Mouse (Mus musculus) myocyte (in vitro differentiated cells): Measurements from ENCODE around the gene Pwwp2b. TPM values are rescaled to one million over a fixed set of nuclear protein-coding genes. Genes with fewer than 3 reads are reported as not detected.

Source experiments
- H3K27me3 ChIP-seq: one replicate; pipeline ENCODE4 v1.6.1; 2011; ENCODE audit not compliant: control insufficient read depth, insufficient read depth, insufficient read length
- H3K36me3 ChIP-seq: one replicate; pipeline ENCODE4 v1.6.1; 2011; ENCODE audit not compliant: control insufficient read depth, insufficient read depth
- H3K4me2 ChIP-seq: one replicate; pipeline ENCODE4 v1.6.1; 2011; ENCODE audit warnings: low read depth, control low read depth
- H3K4me3 ChIP-seq: one replicate; pipeline ENCODE4 v1.5.1; 2011; ENCODE audit warnings: mild to moderate bottlenecking, control low read depth, moderate library complexity
- H3K79me2 ChIP-seq: one replicate; pipeline ENCODE4 v1.6.1; 2011; ENCODE audit not compliant: control insufficient read depth, insufficient read depth
- H3ac ChIP-seq: one replicate; pipeline ENCODE4 v1.6.1; 2011; ENCODE audit not compliant: control insufficient read depth, insufficient read length
- CEBPB ChIP-seq: IDR thresholded peaks from 2 replicates; pipeline ENCODE4 v1.6.1; 2011; ENCODE audit warnings: mild to moderate bottlenecking, moderate library complexity; ENCODE audit not compliant: poor library complexity, insufficient read depth, severe bottlenecking
- E2F4 ChIP-seq: IDR thresholded peaks from one replicate; pipeline ENCODE4 v1.6.1; 2011; ENCODE audit warnings: mild to moderate bottlenecking, control low read depth, moderate library complexity; ENCODE audit not compliant: insufficient read depth
- MAX ChIP-seq: IDR thresholded peaks from one replicate; pipeline ENCODE4 v1.6.1; 2011; ENCODE audit warnings: low read depth, mild to moderate bottlenecking, control low read depth
- MYOD1 ChIP-seq, 3 experiments: IDR thresholded peaks; one replicate each; pipeline ENCODE4 v1.6.1; 2011; ENCODE audit warnings: control low read depth in 2 of 3, low read depth in 2 of 3, mild to moderate bottlenecking in 2 of 3, moderate library complexity in 1 of 3; ENCODE audit not compliant: insufficient read length in 2 of 3, control insufficient read depth in 1 of 3
- MYOG ChIP-seq, 3 experiments: IDR thresholded peaks; one replicate each; pipeline ENCODE4 v1.6.1; 2011; ENCODE audit warnings: control low read depth in 2 of 3, low read depth in 2 of 3, mild to moderate bottlenecking in 2 of 3; ENCODE audit not compliant: insufficient read length in 2 of 3, control insufficient read depth in 1 of 3, insufficient read depth in 1 of 3
- POLR2A ChIP-seq: IDR thresholded peaks from one replicate; pipeline ENCODE4 v1.6.1; 2011; ENCODE audit warnings: low read depth, mild to moderate bottlenecking, control low read depth, moderate library complexity; ENCODE audit not compliant: insufficient read length
- POLR2AphosphoS2 ChIP-seq: IDR thresholded peaks from one replicate; pipeline ENCODE4 v1.6.1; 2011; ENCODE audit warnings: low read depth, control low read depth; ENCODE audit not compliant: insufficient read length
- REST ChIP-seq: IDR thresholded peaks from one replicate; pipeline ENCODE4 v1.6.1; 2011; ENCODE audit warnings: mild to moderate bottlenecking, control low read depth, moderate library complexity; ENCODE audit not compliant: insufficient read depth, insufficient read length
- SRF ChIP-seq: IDR thresholded peaks from one replicate; pipeline ENCODE4 v1.6.1; 2011; ENCODE audit warnings: low read depth; ENCODE audit not compliant: control insufficient read depth, insufficient read length
- TCF12 ChIP-seq: IDR thresholded peaks from one replicate; pipeline ENCODE4 v1.6.1; 2011; ENCODE audit warnings: mild to moderate bottlenecking, control low read depth; ENCODE audit not compliant: poor library complexity, insufficient read depth, severe bottlenecking
- TCF3 ChIP-seq: IDR thresholded peaks from one replicate; pipeline ENCODE4 v1.6.1; 2011; ENCODE audit warnings: low read depth, control low read depth; ENCODE audit not compliant: insufficient read length
- USF1 ChIP-seq: IDR thresholded peaks from one replicate; pipeline ENCODE4 v1.6.1; 2011; ENCODE audit warnings: low read depth, mild to moderate bottlenecking, control low read depth, moderate library complexity
- polyA plus RNA-seq: library from polyadenylated mRNA; unstranded; fragments of >200 nt; fragmentation: generic; extraction: Trizol; gene quantifications from one replicate; pipeline ENCODE4 v1.2.1, GENCODE M21; 2012; ENCODE audit warnings: missing spikeins

Gene Pwwp2b
- polyA plus RNA-seq, 1 experiment = 9.6 TPM

DNA sequence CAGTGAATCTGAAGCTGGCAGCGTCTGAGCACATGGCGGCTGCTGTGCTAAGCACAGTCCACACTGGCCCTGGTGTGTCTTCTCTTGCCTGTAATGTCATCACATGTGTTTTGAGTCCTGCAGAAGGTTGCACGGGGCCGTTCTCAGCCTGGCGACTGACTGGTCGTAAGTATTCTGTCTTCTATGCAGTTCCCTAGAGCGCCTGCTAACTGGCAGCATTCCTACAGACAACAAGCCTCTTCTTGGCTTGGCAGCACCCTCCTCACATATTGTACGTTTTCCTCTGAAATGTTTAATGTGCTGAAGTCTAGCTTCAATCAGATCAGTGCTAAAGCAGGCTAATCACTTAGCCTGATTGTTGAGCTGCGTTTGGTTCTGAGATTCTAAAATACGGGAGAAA, 27.3 kb downstream of the Pwwp2b start:
- no peak overlapping the region for H3K4me3 ChIP-seq
- H3K27me3 ChIP-seq = no peaks in the 10 kb centered on the region
- no peaks in the 10 kb centered on the region for H3K79me2 ChIP-seq
- H3ac ChIP-seq = no peak overlapping the region
- H3K36me3 ChIP-seq = no peaks in the 10 kb centered on the region
- TF ChIP-seq MYOG (IDR thresholded peaks at IDR 0.05; ENCODE audit: control insufficient read depth in 1 of 3, insufficient read depth in 1 of 3, insufficient read length in 2 of 3, low read depth in 2 of 3) (no peak), POLR2AphosphoS2 (no peak), TCF12 (no peak), MAX (no peak)
- H3K4me2 ChIP-seq = no peak overlapping the region

GRCm38 (mm10) chr7:139276150-139276549, 27.9 kb downstream of the Pwwp2b start:
- Histone ChIP-seq H3ac (no peak overlapping the region), H3K4me2 (no peak overlapping the region), H3K27me3 (no peaks in the 10 kb centered on the region), H3K36me3 (no peaks in the 10 kb centered on the region), H3K4me3 (no peak overlapping the region), H3K79me2 (no peaks in the 10 kb centered on the region)
- TF ChIP-seq MYOD1 (IDR thresholded peaks at IDR 0.05; ENCODE audit: control insufficient read depth in 1 of 3, insufficient read length in 2 of 3, low read depth in 2 of 3) (no peak), MAX (no peak), CEBPB (no peak), SRF (no peak), POLR2AphosphoS2 (no peak), REST (no peak), POLR2A (no peak), TCF3 (no peak), E2F4 (no peak), TCF12 (no peak), USF1 (no peak), MYOG (IDR thresholded peaks at IDR 0.05; ENCODE audit: control insufficient read depth in 1 of 3, insufficient read depth in 1 of 3, insufficient read length in 2 of 3, low read depth in 2 of 3) (no peak)

GRCm38 (mm10) chr7:139277536-139277935, 29.3 kb downstream of the Pwwp2b start:
- no peaks in the 10 kb centered on the region for H3K36me3 ChIP-seq
- no peak overlapping the region for H3K4me2 ChIP-seq
- H3K79me2 ChIP-seq = no peaks in the 10 kb centered on the region
- H3ac ChIP-seq = no peak overlapping the region
- no peaks in the 10 kb centered on the region for H3K27me3 ChIP-seq
- H3K4me3 ChIP-seq = no peak overlapping the region
- no peak for TF ChIP-seq MYOG (IDR thresholded peaks at IDR 0.05; ENCODE audit: control insufficient read depth in 1 of 3, insufficient read depth in 1 of 3, insufficient read length in 2 of 3, low read depth in 2 of 3)
- TF ChIP-seq USF1 = no peak
- TF ChIP-seq MYOD1 (IDR thresholded peaks at IDR 0.05; ENCODE audit: control insufficient read depth in 1 of 3, insufficient read length in 2 of 3, low read depth in 2 of 3) = no peak
- no peak for TF ChIP-seq CEBPB

DNA sequence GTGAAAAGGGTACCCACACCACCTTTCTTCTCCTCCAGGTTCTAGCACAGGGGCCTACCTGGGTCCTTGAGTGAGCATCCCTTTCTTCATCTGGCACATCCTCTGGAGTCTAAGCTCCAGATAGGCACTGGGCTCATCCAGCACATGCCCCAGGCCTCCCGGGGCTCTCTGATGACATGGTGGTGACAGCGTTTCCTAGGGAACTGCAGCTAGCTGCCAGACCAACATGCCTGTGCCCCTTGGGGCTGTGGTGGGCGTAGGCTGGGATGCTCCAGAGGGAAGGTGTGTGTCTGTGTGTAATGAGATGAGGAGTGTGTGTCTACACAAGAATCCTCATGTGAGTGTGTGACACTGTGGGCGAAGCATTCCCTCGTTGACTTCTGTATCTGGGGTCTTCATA, 31.3 kb downstream of the Pwwp2b start:
- Histone ChIP-seq H3K4me3 (no peak overlapping the region), H3K4me2 (no peak overlapping the region), H3K36me3 (no peaks in the 10 kb centered on the region), H3ac (no peak overlapping the region), H3K79me2 (no peaks in the 10 kb centered on the region), H3K27me3 (no peaks in the 10 kb centered on the region)
- no peak for TF ChIP-seq E2F4
- TF ChIP-seq CEBPB = no peak
- TF ChIP-seq TCF3 = no peak
- no peak for TF ChIP-seq TCF12
- TF ChIP-seq POLR2A = no peak
- TF ChIP-seq SRF = no peak
- TF ChIP-seq MAX = no peak
- TF ChIP-seq REST = no peak
- TF ChIP-seq USF1 = no peak
- no peak for TF ChIP-seq MYOD1 (IDR thresholded peaks at IDR 0.05; ENCODE audit: control insufficient read depth in 1 of 3, insufficient read length in 2 of 3, low read depth in 2 of 3)
- no peak for TF ChIP-seq MYOG (IDR thresholded peaks at IDR 0.05; ENCODE audit: control insufficient read depth in 1 of 3, insufficient read depth in 1 of 3, insufficient read length in 2 of 3, low read depth in 2 of 3)
- TF ChIP-seq POLR2AphosphoS2 = no peak

- no peaks in the 10 kb centered on the region for H3K27me3 ChIP-seq
- no peak for TF ChIP-seq POLR2A
- TF ChIP-seq E2F4 = no peak
- no peak for TF ChIP-seq MYOG (IDR thresholded peaks at IDR 0.05; ENCODE audit: control insufficient read depth in 1 of 3, insufficient read depth in 1 of 3, insufficient read length in 2 of 3, low read depth in 2 of 3)
- TF ChIP-seq POLR2AphosphoS2 = no peak
- TF ChIP-seq TCF12 = no peak
- TF ChIP-seq MAX = no peak
- TF ChIP-seq TCF3 = no peak
- no peak for TF ChIP-seq SRF
- no peak for TF ChIP-seq CEBPB
- TF ChIP-seq USF1 = no peak
- no peak for TF ChIP-seq REST
- TF ChIP-seq MYOD1 (IDR thresholded peaks at IDR 0.05; ENCODE audit: control insufficient read depth in 1 of 3, insufficient read length in 2 of 3, low read depth in 2 of 3) = no peak
- no peak overlapping the region for H3K4me3 ChIP-seq
Measured at GRCm38 (mm10) chr7:139280044-139280443, 31.8 kb downstream of the Pwwp2b start.

More at GRCm38 (mm10) chr7:139280044-139280443, 31.8 kb downstream of the Pwwp2b start:
- Histone ChIP-seq H3K36me3 (no peaks in the 10 kb centered on the region), H3K79me2 (no peaks in the 10 kb centered on the region), H3ac (no peak overlapping the region), H3K4me2 (no peak overlapping the region)
